Mouse (Mus musculus): ENCODE measurements around the gene Hist1h2be. TPM values are rescaled to one million over a fixed set of nuclear protein-coding genes. Genes with fewer than 3 reads are reported as not detected.
"Not testable (repeated sequence)": the region's sequence is repeated elsewhere in the genome, so short reads cannot be mapped to it uniquely, and the experiment has no call there.

Hist1h2be gene
- total and polyA plus RNA-seq, 2 experiments from 2014 or later: 0.82 to 253 TPM

DNA sequence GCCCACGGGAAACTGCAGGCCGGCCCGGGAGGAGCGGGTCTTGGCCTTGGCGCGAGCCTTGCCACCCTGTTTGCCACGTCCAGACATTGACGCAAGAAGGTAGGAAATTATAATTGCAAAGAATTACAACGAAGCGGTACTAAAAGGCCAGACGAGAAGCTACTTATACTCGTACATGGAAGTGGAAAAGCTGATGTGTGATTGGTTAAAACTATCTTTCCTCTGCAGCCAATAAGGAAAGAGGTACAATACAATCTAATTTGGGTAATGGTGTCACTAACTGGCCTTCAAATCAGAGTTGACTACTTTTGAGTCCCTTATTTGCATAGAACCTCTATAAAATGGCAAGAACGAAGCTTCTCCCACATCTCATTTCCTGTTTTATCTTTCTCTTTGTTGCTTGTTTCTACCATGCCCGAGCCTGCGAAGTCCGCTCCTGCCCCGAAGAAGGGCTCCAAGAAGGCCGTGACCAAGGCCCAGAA is 49.9 kb downstream of the Hist1h2be start, which contains the start of the genes Hist1h2ae and Hist1h2bg:
Gene Hist1h2ae, minus strand, starts transcription at position 199 of the 482 bp plus-strand sequence.
Gene Hist1h2bg, plus strand, starts transcription at position 375 of the 482 bp plus-strand sequence.
- Histone ChIP-seq H3K4me1 (ENCODE audit: control insufficient read depth, insufficient read depth) (peaks cover 11% of the 10 kb centered on the region; the same call in 1 of the 2 replicates), H3K27me3 (ENCODE audit: control insufficient read depth, insufficient read depth, low read length) (no peaks in the 10 kb centered on the region), H3K27ac (ENCODE audit: low read depth) (peak within 1 kb of the TSS; percentile 97), H3K9me3 (replicated peaks; ENCODE audit: control insufficient read depth, low read length) (no peaks in the 10 kb centered on the region), H3K9ac (replicated peaks; ENCODE audit: low read depth, low read length) (peak within 1 kb of the TSS; percentile 69), H3K4me2 (ENCODE audit: low read depth, low read length) (peak within 1 kb of the TSS; percentile 62), H3K4me3 (ENCODE audit: low read depth, low read length) (peak within 1 kb of the TSS; percentile 51), H3K36me3 (replicated peaks; ENCODE audit: control insufficient read depth, insufficient read depth, low read length) (no peaks in the 10 kb centered on the region)
- DNase-seq (ENCODE audit: low spot score): peak; percentile 99
- peak; percentile 87 for ATAC-seq (ENCODE audit: insufficient read depth, low read depth)
- under 1% methylated on average over 18 of the region's 18 CpGs for WGBS
- peak; percentile 74; the same call in 1 of the 2 replicates for TF ChIP-seq EP300 (IDR thresholded peaks at IDR 0.05; ENCODE audit: low read depth)
- TF ChIP-seq CTCF (IDR thresholded peaks at IDR 0.05; ENCODE audit: low read depth): no peak

DNA sequence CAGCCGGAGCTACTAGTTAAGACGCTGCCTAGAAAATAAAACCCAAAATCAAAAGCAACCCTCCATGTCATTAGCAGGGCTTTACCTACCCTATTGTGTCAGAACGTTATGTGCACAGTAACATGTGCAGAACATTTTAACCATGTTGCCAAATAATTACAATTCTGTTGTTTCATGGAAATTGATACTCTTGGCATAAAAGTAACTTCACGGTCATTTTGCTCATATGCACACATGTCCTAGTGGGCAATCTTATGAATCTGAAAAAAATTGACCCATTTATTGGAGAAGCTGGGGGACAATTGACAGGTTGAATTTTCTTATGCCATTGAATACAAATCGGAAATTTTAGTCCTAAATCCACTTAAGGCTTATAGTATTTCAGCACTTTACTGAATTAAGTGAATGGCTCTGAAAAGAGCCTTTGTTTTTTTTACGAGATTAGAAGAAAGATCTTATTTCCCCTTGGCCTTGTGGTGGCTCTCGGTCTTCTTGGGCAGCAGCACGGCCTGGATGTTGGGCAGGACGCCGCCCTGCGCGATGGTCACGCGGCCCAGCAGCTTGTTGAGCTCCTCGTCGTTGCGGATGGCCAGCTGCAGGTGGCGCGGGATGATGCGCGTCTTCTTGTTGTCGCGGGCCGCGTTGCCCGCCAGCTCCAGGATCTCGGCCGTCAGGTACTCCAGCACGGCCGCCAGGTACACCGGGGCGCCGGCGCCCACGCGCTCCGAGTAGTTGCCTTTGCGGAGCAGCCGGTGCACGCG is 50.5 kb downstream of the Hist1h2be start:
- Histone ChIP-seq H3K4me3 (ENCODE audit: low read depth, low read length) (peak overlapping the region; percentile 51), H3K4me1 (ENCODE audit: control insufficient read depth, insufficient read depth) (peaks cover 11% of the 10 kb centered on the region; the same call in 1 of the 2 replicates), H3K27ac (ENCODE audit: low read depth) (peak overlapping the region; percentile 97), H3K4me2 (ENCODE audit: low read depth, low read length) (peak overlapping the region; percentile 62)
- 5% methylated on average over 21 of the region's 41 CpGs for WGBS
- not testable (repeated sequence) for H3K27me3 ChIP-seq (ENCODE audit: control insufficient read depth, insufficient read depth, low read length); H3K9ac ChIP-seq (replicated peaks; ENCODE audit: low read depth, low read length); DNase-seq (ENCODE audit: low spot score); H3K9me3 ChIP-seq (replicated peaks; ENCODE audit: control insufficient read depth, low read length); H3K36me3 ChIP-seq (replicated peaks; ENCODE audit: control insufficient read depth, insufficient read depth, low read length)
- ATAC-seq (ENCODE audit: insufficient read depth, low read depth): peak; percentile 36; the same call in 1 of the 2 replicates

DNA sequence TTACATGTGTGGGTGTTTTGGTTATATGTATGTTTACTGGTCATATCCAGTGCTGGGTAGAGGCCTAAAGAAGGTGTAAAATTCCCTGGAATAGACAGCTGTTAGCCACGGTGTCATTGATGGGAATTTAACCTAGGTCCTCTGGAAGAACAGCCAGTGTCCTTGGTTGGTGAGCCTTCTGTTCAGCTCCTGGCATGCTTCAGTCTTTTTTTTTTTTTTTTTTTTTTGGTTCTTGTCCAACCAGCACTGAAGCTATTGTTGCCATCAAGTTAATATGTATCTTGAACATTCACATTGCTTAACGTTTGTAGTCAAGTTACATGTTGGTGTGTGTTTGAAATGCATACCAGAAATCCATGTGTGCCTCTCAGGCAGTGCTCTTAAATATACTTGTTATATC is 56.4 kb downstream of the Hist1h2be start:
- H3K9me3 ChIP-seq (replicated peaks; ENCODE audit: control insufficient read depth, low read length): no peaks in the 10 kb centered on the region
- no peak for TF ChIP-seq CTCF (IDR thresholded peaks at IDR 0.05; ENCODE audit: low read depth)
- TF ChIP-seq EP300 (IDR thresholded peaks at IDR 0.05; ENCODE audit: low read depth): no peak
- no peak overlapping the region for H3K4me2 ChIP-seq (ENCODE audit: low read depth, low read length)
- ATAC-seq (ENCODE audit: insufficient read depth, low read depth): no peak
- H3K4me1 ChIP-seq (ENCODE audit: control insufficient read depth, insufficient read depth): no peaks in the 10 kb centered on the region
- H3K27ac ChIP-seq (ENCODE audit: low read depth): no peak overlapping the region
- no peaks in the 10 kb centered on the region for H3K36me3 ChIP-seq (replicated peaks; ENCODE audit: control insufficient read depth, insufficient read depth, low read length)
- H3K27me3 ChIP-seq (ENCODE audit: control insufficient read depth, insufficient read depth, low read length): no peaks in the 10 kb centered on the region
- H3K4me3 ChIP-seq (ENCODE audit: low read depth, low read length): no peak overlapping the region
- WGBS: 86% methylated on average over 2 of the region's 2 CpGs
- no peak for DNase-seq (ENCODE audit: low spot score)
- no peak overlapping the region for H3K9ac ChIP-seq (replicated peaks; ENCODE audit: low read depth, low read length)

DNA sequence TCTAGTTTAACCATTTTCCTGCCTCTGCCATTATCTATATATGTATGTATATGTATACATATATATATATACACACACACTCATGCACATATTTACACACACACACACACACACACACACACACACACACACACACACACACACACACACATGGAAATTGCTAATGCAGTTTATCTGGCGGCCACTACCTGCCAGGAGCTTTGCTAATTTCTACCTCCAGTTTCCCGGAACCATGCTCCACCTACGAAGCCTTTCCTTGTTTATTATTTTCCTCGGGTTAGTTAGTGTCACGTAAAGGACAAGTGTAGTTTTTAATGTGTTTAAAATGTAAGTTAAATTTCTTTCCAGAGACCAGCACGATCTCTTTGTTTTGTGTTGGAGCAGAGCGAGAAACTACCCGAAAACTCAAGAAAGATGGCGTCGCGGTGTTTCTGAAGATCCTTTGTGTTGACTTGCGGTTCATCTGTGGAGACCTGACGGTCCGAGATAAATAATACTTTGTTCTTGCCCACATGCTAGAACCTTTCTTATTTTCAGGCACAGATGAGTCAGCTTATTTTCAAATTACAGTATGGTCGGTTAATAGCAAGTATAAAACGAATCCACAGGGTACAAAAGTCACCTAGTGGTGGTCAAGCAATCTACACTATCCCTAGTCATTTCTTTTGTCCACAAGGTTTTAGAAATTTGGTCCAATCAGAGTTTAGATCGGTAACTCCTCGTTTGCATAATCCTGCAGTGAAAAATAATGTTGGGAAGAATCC is 58.0 kb downstream of the Hist1h2be start:
- H3K9ac ChIP-seq (replicated peaks; ENCODE audit: low read depth, low read length): peak overlapping the region; percentile 59
- ATAC-seq (ENCODE audit: insufficient read depth, low read depth): peak; percentile 54
- WGBS: 5% methylated on average over 18 of the region's 18 CpGs
- H3K9me3 ChIP-seq (replicated peaks; ENCODE audit: control insufficient read depth, low read length): no peaks in the 10 kb centered on the region
- TF ChIP-seq CTCF (IDR thresholded peaks at IDR 0.05; ENCODE audit: low read depth): peak; percentile 44
- TF ChIP-seq EP300 (IDR thresholded peaks at IDR 0.05; ENCODE audit: low read depth): no peak
- H3K27me3 ChIP-seq (ENCODE audit: control insufficient read depth, insufficient read depth, low read length): no peaks in the 10 kb centered on the region
- H3K27ac ChIP-seq (ENCODE audit: low read depth): peak overlapping the region; percentile 98
- DNase-seq (ENCODE audit: low spot score): peak; percentile 88
- peak overlapping the region; percentile 74 for H3K4me2 ChIP-seq (ENCODE audit: low read depth, low read length)
- peak overlapping the region; percentile 51 for H3K4me3 ChIP-seq (ENCODE audit: low read depth, low read length)
- no peaks in the 10 kb centered on the region for H3K36me3 ChIP-seq (replicated peaks; ENCODE audit: control insufficient read depth, insufficient read depth, low read length)
- no peaks in the 10 kb centered on the region for H3K4me1 ChIP-seq (ENCODE audit: control insufficient read depth, insufficient read depth)

DNA sequence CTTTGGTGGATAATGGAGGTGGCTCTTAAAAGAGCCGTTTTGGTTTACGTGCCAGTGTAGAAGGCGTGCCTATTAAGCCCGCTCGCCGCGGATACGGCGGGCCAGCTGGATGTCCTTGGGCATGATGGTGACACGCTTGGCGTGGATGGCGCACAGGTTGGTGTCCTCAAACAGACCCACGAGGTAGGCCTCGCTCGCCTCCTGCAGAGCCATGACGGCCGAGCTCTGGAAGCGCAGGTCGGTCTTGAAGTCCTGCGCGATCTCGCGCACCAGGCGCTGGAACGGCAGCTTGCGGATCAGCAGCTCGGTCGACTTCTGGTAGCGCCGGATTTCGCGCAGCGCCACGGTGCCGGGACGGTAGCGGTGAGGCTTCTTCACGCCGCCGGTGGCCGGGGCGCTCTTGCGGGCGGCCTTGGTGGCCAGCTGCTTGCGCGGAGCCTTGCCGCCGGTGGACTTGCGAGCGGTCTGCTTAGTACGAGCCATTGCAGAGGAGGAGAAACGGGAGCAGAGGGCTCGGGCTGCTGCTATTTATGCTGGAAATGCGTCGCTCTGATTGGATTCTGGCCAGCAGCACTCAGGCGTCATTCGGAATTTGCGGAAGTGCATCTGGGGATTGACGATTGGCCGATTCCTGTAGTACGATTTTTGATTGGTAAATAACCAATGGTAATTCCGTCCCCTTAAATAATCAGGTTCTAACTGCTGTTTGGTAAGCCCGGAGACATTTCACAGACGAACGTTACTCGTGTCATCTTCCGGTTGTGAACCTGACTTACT is 58.9 kb downstream of the Hist1h2be start, which contains the start of gene Hist1h3e:
Gene Hist1h3e, minus strand, starts transcription at position 487 of the 777 bp plus-strand sequence.
- DNase-seq (ENCODE audit: low spot score) (peak; percentile 98), ATAC-seq (ENCODE audit: insufficient read depth, low read depth) (peak; percentile 89)
- peak within 1 kb of the TSS; percentile 59 for H3K9ac ChIP-seq (replicated peaks; ENCODE audit: low read depth, low read length)
- H3K4me1 ChIP-seq (ENCODE audit: control insufficient read depth, insufficient read depth); H3K27me3 ChIP-seq (ENCODE audit: control insufficient read depth, insufficient read depth, low read length); H3K36me3 ChIP-seq (replicated peaks; ENCODE audit: control insufficient read depth, insufficient read depth, low read length); H3K9me3 ChIP-seq (replicated peaks; ENCODE audit: control insufficient read depth, low read length): not testable (repeated sequence)
- H3K4me2 ChIP-seq (ENCODE audit: low read depth, low read length): peak within 1 kb of the TSS; percentile 74
- peak within 1 kb of the TSS; percentile 51 for H3K4me3 ChIP-seq (ENCODE audit: low read depth, low read length)
- peak within 1 kb of the TSS; percentile 98 for H3K27ac ChIP-seq (ENCODE audit: low read depth)
- WGBS: under 1% methylated on average over 36 of the region's 67 CpGs

DNA sequence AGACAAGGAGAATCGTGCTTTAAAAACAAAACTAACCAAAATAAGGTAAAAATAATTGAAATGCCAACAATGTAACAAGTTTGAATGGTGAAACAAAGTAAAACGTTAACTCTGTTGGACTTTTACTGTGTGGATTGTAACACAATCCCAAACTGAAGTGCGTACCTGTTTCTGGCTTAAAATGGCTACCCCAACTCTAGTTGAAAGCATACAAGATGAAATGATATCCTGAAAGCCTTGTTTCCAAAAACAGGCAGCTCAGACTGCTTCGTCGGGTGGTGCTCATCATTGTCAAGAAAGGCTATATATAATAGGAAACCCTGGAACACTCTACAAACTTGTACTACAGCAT is 59.4 kb downstream of the Hist1h2be start:
- H3K4me3 ChIP-seq (ENCODE audit: low read depth, low read length): peak overlapping the region; percentile 51
- not testable (repeated sequence) for H3K4me1 ChIP-seq (ENCODE audit: control insufficient read depth, insufficient read depth); H3K27me3 ChIP-seq (ENCODE audit: control insufficient read depth, insufficient read depth, low read length); DNase-seq (ENCODE audit: low spot score); H3K36me3 ChIP-seq (replicated peaks; ENCODE audit: control insufficient read depth, insufficient read depth, low read length); ATAC-seq (ENCODE audit: insufficient read depth, low read depth); H3K9me3 ChIP-seq (replicated peaks; ENCODE audit: control insufficient read depth, low read length)
- 2% methylated on average over 2 of the region's 5 CpGs for WGBS
- peak overlapping the region; percentile 59; the same call in 1 of the 2 replicates for H3K9ac ChIP-seq (replicated peaks; ENCODE audit: low read depth, low read length)
- peak overlapping the region; percentile 98 for H3K27ac ChIP-seq (ENCODE audit: low read depth)
- H3K4me2 ChIP-seq (ENCODE audit: low read depth, low read length): peak overlapping the region; percentile 74

DNA sequence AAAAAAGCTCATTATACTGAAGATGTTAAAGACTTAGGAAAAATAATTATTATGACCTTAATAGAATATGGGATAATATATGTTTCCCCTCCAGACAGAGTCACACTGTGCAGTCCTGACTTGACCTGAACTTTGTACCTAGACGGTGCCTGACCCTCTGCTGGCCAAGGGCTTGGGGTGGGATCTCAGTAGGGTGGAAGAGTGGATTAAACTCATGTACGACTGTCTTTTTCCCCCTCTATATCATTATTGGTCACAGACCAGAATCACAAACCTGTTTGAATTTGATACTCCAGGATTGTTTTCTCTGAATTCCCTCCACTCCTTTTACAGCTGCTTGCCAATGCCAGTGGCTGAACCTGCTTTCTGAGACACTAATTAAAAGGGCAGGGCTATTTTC is 60.2 kb downstream of the Hist1h2be start:
- H3K4me3 ChIP-seq (ENCODE audit: low read depth, low read length); H3K27ac ChIP-seq (ENCODE audit: low read depth); DNase-seq (ENCODE audit: low spot score); H3K27me3 ChIP-seq (ENCODE audit: control insufficient read depth, insufficient read depth, low read length); ATAC-seq (ENCODE audit: insufficient read depth, low read depth); H3K9me3 ChIP-seq (replicated peaks; ENCODE audit: control insufficient read depth, low read length); H3K4me1 ChIP-seq (ENCODE audit: control insufficient read depth, insufficient read depth); H3K36me3 ChIP-seq (replicated peaks; ENCODE audit: control insufficient read depth, insufficient read depth, low read length); H3K9ac ChIP-seq (replicated peaks; ENCODE audit: low read depth, low read length); H3K4me2 ChIP-seq (ENCODE audit: low read depth, low read length): not testable (repeated sequence)
- 41% methylated on average over 2 of the region's 2 CpGs for WGBS

Data from heart, postnatal 0 days (tissue).